Mouse (Mus musculus) midbrain, postnatal 0 days (tissue): ENCODE results near the gene Flrt2. TPM values are rescaled to one million over a fixed set of nuclear protein-coding genes. Genes with fewer than 3 reads are reported as not detected.
A peak's percentile ranks its signal among the peaks of the same experiment; 100 is the strongest.

Experiments
- ATAC-seq: fragments of 200-750 bp; cut with Nextera tagmentation; 2 replicates; pipeline ENCODE4 v1.8.0; 2017; ENCODE audit warnings: moderate number of reproducible peaks, mild to moderate bottlenecking, moderate TSS enrichment, moderate library complexity; ENCODE audit not compliant: low FRiP score
- DNase-seq: peaks from one replicate; pipeline ENCODE4 v3.0.0-alpha.2; 2015; ENCODE audit warnings: low spot score
- H3K27ac ChIP-seq: fragments of 300-500 bp; sonication (generic); 2 replicates; pipeline ENCODE4 v1.5.1; 2014; ENCODE audit warnings: low read depth, mild to moderate bottlenecking, low read length, mixed read lengths
- H3K27me3 ChIP-seq: fragments of 300-500 bp; sonication (generic); 2 replicates; pipeline ENCODE4 v1.6.1; 2014; ENCODE audit warnings: low read length, control low read depth, mixed read lengths; ENCODE audit not compliant: insufficient read depth
- H3K36me3 ChIP-seq: fragments of 300-500 bp; sonication (generic); 2 replicates; pipeline ENCODE4 v1.6.1; 2014; ENCODE audit warnings: low read length, control low read depth, mixed read lengths; ENCODE audit not compliant: insufficient read depth
- H3K4me1 ChIP-seq: fragments of 300-500 bp; sonication (generic); 2 replicates; pipeline ENCODE4 v1.6.1; 2014; ENCODE audit warnings: mild to moderate bottlenecking, control low read depth, antibody characterized with exemption, low read length, mixed read lengths; ENCODE audit not compliant: insufficient read depth
- H3K4me2 ChIP-seq: fragments of 300-500 bp; sonication (generic); 2 replicates; pipeline ENCODE4 v1.6.1; 2014; ENCODE audit warnings: low read depth, mild to moderate bottlenecking, low read length, mixed read lengths; ENCODE audit not compliant: poor library complexity, severe bottlenecking
- H3K4me3 ChIP-seq: fragments of 300-500 bp; sonication (generic); 2 replicates; pipeline ENCODE4 v1.5.1; 2014; ENCODE audit warnings: low read depth, mild to moderate bottlenecking, low read length, moderate library complexity
- H3K9ac ChIP-seq: fragments of 300-500 bp; sonication (generic); replicated peaks from 2 replicates; pipeline ENCODE4 v1.6.1; 2014; ENCODE audit warnings: mild to moderate bottlenecking, low read length, moderate library complexity, mixed read lengths; ENCODE audit not compliant: poor library complexity, severe bottlenecking
- H3K9me3 ChIP-seq: fragments of 300-500 bp; sonication (generic); 2 replicates; pipeline ENCODE4 v1.6.1; 2016; ENCODE audit warnings: low read length, control low read depth
- CTCF ChIP-seq: IDR thresholded peaks from 2 replicates; pipeline ENCODE4 v1.5.1; 2016; ENCODE audit warnings: antibody characterized with exemption, mild to moderate bottlenecking
- polyA plus RNA-seq: library from polyadenylated mRNA; unstranded; fragments of >200 nt; fragmentation: Nextera tagmentation; extraction: Ambion mirVana; gene quantifications from 2 replicates; pipeline ENCODE4 v1.2.1, GENCODE M21; 2015
- total RNA-seq: library from RNA; depleted of rRNA; stranded (reverse); fragments of >200 nt; gene quantifications from 2 replicates; pipeline ENCODE4 v1.2.3, GENCODE M21; 2014

The Flrt2 gene
- total and polyA plus RNA-seq, 2 experiments from 2014 or later: 12.3 to 44.6 TPM

DNA sequence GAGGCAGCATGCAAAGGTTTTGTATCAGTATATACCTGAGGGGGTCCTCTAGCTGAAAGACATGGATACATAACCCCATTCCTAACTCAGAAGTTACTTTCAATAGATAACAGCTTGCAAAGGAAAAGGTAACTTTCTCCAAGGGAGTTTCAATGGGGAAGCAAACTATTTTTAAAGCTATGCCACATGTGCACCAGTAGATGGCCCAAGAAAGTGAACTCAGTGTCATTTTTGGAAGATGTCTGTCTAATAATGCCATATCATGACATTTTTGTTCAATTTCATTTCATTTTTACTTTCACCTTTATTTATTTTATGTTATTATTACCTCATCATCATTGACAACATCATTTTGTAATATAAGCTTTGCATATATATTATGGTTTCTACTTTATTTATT is 124.6 kb downstream of the Flrt2 start:
- Histone ChIP-seq H3K9ac (no peak overlapping the region), H3K27ac (no peak overlapping the region), H3K36me3 (no peaks in the 10 kb centered on the region), H3K4me1 (no peaks in the 10 kb centered on the region), H3K9me3 (no peaks in the 10 kb centered on the region), H3K4me2 (no peak overlapping the region), H3K27me3 (no peaks in the 10 kb centered on the region), H3K4me3 (no peak overlapping the region)
- TF ChIP-seq CTCF: peak; percentile 22; the same call in 1 of the 2 replicates
- DNase-seq (no peak), ATAC-seq (no peak)
